Mouse (Mus musculus): Measurements from ENCODE around the gene Adgrf4. TPM values are rescaled to one million over a fixed set of nuclear protein-coding genes. Genes with fewer than 3 reads are reported as not detected.

Adgrf4 gene
- polyA plus RNA-seq, 1 experiment: not detected

- Histone ChIP-seq H3K4me1 (ENCODE audit: control insufficient read depth, insufficient read depth, low read length) (no peaks in the 10 kb centered on the region), H3K27ac (ENCODE audit: control insufficient read depth, insufficient read depth, low read depth, low read length, poor library complexity) (no peak overlapping the region), H3K4me3 (replicated peaks; ENCODE audit: control insufficient read depth, low read depth, low read length) (no peak overlapping the region)
- TF ChIP-seq POLR2A (IDR thresholded peaks at IDR 0.05; ENCODE audit: borderline replicate concordance, control insufficient read depth, low read depth, low read length) (no peak), CTCF (IDR thresholded peaks at IDR 0.05; ENCODE audit: control insufficient read depth, insufficient read depth, low read length) (no peak)
- WGBS: 76% methylated on average over 8 of the region's 8 CpGs
Observed at GRCm38 (mm10) chr17:42690531-42690930, 1.6 kb downstream of the Adgrf4 start.

DNA sequence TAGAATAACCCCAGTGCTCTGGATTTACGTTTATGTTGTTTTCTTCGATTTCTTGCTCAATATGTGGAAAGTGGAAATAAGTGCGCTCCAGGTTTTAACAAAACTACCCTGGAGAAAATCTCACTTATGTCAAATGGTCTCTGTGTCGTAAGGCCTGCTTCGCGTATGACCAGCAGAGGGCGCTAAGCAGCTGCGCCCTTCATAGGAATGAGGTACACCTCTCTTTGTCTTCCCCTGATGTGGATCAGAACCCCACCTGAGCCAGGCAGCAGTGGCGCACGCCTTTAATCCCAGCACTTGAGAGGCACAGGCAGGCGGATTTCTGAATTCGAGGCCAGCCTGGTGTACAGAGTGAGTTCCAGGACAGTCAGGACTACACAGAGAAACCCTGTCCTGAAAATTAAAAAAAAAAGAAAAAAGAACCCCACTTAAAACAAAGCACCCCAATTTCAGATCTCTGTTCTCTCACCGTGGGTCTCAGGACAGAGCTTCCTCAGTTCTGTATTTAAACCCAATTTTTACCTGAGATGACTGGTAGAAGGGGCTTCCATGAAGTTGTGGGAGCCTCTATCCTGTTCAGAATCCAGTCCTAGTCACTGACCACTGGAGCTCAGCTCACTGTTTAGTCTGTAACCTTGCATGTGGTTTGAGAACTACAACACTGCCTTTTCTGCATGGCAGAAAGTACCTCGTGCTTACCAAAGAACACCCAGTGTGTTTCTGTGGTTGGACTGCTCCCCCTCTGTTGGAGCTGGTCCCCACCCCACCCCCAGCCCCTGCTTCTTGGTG is 33.3 kb downstream of the Adgrf4 start:
- WGBS: 20% methylated on average over 14 of the region's 14 CpGs
- no peaks in the 10 kb centered on the region for H3K4me1 ChIP-seq (ENCODE audit: control insufficient read depth, insufficient read depth, low read length)
- no peak overlapping the region for H3K4me3 ChIP-seq (replicated peaks; ENCODE audit: control insufficient read depth, low read depth, low read length)
- TF ChIP-seq POLR2A (IDR thresholded peaks at IDR 0.05; ENCODE audit: borderline replicate concordance, control insufficient read depth, low read depth, low read length) (no peak), CTCF (IDR thresholded peaks at IDR 0.05; ENCODE audit: control insufficient read depth, insufficient read depth, low read length) (peak; percentile 79)
- no peak overlapping the region for H3K27ac ChIP-seq (ENCODE audit: control insufficient read depth, insufficient read depth, low read depth, low read length, poor library complexity)

GRCm38 (mm10) chr17:42643416-42643815 is 48.7 kb downstream of the Adgrf4 start:
- WGBS: 77% methylated on average over 3 of the region's 3 CpGs
- Histone ChIP-seq H3K27ac (ENCODE audit: control insufficient read depth, insufficient read depth, low read depth, low read length, poor library complexity) (no peak overlapping the region), H3K4me3 (replicated peaks; ENCODE audit: control insufficient read depth, low read depth, low read length) (no peak overlapping the region), H3K4me1 (ENCODE audit: control insufficient read depth, insufficient read depth, low read length) (no peaks in the 10 kb centered on the region)
- TF ChIP-seq POLR2A (IDR thresholded peaks at IDR 0.05; ENCODE audit: borderline replicate concordance, control insufficient read depth, low read depth, low read length): no peak
- TF ChIP-seq CTCF (IDR thresholded peaks at IDR 0.05; ENCODE audit: control insufficient read depth, insufficient read depth, low read length): no peak

DNA sequence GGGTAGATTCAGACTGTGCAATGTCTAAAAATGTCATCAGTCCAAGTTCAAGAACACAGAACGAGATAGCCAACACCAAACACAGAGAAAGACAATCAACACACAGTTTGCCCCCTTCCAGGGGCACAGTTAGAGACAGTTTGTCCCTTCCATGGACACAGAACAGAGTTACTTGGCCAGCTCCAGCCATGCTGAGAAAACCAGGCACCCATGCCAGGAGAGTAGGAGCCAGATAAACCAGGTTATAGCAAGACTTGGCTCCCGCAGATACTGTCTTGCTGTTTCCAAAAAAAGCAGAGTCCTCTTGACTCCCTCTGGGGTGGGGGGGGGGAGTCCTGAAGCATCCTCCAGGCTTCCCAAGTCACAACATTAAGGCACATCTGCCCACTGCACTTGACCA is 61.9 kb downstream of the Adgrf4 start:
- 65% methylated on average over 2 of the region's 2 CpGs for WGBS
- Histone ChIP-seq H3K27ac (ENCODE audit: control insufficient read depth, insufficient read depth, low read depth, low read length, poor library complexity) (no peak overlapping the region), H3K4me3 (replicated peaks; ENCODE audit: control insufficient read depth, low read depth, low read length) (no peak overlapping the region), H3K4me1 (ENCODE audit: control insufficient read depth, insufficient read depth, low read length) (no peaks in the 10 kb centered on the region)
- TF ChIP-seq POLR2A (IDR thresholded peaks at IDR 0.05; ENCODE audit: borderline replicate concordance, control insufficient read depth, low read depth, low read length) (no peak), CTCF (IDR thresholded peaks at IDR 0.05; ENCODE audit: control insufficient read depth, insufficient read depth, low read length) (no peak)

DNA sequence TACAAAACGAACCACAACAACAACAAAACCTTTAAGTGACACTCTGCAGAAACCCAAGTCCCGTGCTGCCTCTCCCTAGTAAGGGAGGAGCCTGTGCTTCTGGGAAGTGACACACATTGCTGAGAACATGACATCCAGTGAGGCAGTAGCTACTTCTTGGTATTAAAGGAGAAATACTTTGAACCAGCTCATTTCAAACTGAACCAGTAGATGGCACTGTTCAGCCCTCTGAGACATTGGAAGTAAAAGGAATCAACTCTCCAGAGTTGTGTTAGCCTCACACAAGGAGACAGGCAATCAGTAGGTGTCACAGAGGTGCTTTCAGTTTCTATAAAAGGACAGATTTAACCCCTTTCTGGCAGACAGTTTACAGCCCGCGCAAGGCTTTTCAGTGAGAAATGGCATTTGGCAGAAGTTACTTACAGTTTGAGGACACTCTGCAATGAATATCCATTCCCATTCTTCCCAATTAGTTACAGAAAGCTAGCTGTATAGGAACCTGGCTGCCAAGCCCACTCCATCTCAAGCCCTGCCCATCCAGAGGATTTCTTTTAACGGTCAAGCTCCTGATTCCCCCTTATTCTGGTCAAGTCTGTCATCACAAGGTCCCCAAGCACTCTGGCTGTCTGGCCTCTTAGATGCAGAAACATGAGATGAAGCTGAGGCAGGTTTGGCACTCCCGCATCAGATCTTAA is 78.9 kb downstream of the Adgrf4 start:
- 32% methylated on average over 6 of the region's 6 CpGs for WGBS
- TF ChIP-seq CTCF (IDR thresholded peaks at IDR 0.05; ENCODE audit: control insufficient read depth, insufficient read depth, low read length) (no peak), POLR2A (IDR thresholded peaks at IDR 0.05; ENCODE audit: borderline replicate concordance, control insufficient read depth, low read depth, low read length) (no peak)
- no peak overlapping the region for H3K4me3 ChIP-seq (replicated peaks; ENCODE audit: control insufficient read depth, low read depth, low read length)
- no peaks in the 10 kb centered on the region for H3K4me1 ChIP-seq (ENCODE audit: control insufficient read depth, insufficient read depth, low read length)
- H3K27ac ChIP-seq (ENCODE audit: control insufficient read depth, insufficient read depth, low read depth, low read length, poor library complexity): no peak overlapping the region

DNA sequence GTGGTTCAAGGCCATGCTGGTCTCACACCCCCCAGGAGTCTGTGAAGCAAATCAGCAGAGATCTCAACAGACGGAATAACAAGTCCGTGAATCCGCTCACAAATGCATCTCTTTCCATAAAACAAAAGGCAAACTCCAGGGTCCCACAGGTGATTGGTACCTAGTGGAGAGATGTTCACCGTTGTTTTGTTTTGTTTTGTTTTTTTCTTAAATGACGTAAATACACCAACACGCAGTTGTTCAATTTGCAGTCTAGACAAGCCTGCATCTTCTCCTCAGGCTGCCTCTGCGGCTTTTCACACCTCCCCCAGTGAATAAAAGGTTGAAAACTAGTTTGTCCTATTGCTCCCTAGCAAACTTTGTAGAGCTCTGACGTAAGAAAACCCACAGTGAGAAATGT is 80.8 kb downstream of the Adgrf4 start, which contains the start of gene Opn5:
Gene Opn5, minus strand, starts transcription at position 101 of the 400 bp plus-strand sequence.
- H3K4me3 ChIP-seq (replicated peaks; ENCODE audit: control insufficient read depth, low read depth, low read length): no peak within 1 kb of the TSS
- WGBS: 85% methylated on average over 8 of the region's 8 CpGs
- no peak within 1 kb of the TSS for H3K27ac ChIP-seq (ENCODE audit: control insufficient read depth, insufficient read depth, low read depth, low read length, poor library complexity)
- TF ChIP-seq CTCF (IDR thresholded peaks at IDR 0.05; ENCODE audit: control insufficient read depth, insufficient read depth, low read length): no peak
- no peak for TF ChIP-seq POLR2A (IDR thresholded peaks at IDR 0.05; ENCODE audit: borderline replicate concordance, control insufficient read depth, low read depth, low read length)
- H3K4me1 ChIP-seq (ENCODE audit: control insufficient read depth, insufficient read depth, low read length): no peaks in the 10 kb centered on the region

GRCm38 (mm10) chr17:42608270-42608669 is 83.8 kb downstream of the Adgrf4 start:
- H3K4me1 ChIP-seq (ENCODE audit: control insufficient read depth, insufficient read depth, low read length): no peaks in the 10 kb centered on the region
- 59% methylated on average over 3 of the region's 3 CpGs for WGBS
- no peak for TF ChIP-seq CTCF (IDR thresholded peaks at IDR 0.05; ENCODE audit: control insufficient read depth, insufficient read depth, low read length)
- TF ChIP-seq POLR2A (IDR thresholded peaks at IDR 0.05; ENCODE audit: borderline replicate concordance, control insufficient read depth, low read depth, low read length): no peak
- H3K4me3 ChIP-seq (replicated peaks; ENCODE audit: control insufficient read depth, low read depth, low read length): no peak overlapping the region
- no peak overlapping the region for H3K27ac ChIP-seq (ENCODE audit: control insufficient read depth, insufficient read depth, low read depth, low read length, poor library complexity)

Other genes with a start within 250 kb of the Adgrf4 start
- gene Opn5, start 80.9 kb downstream of the Adgrf4 start, polyA plus RNA-seq (2011; ENCODE audit: insufficient read depth, insufficient read length, low replicate concordance, missing spikeins): not detected in 2 replicates
- not detected in 2 replicates for gene Adgrf2, start 49.9 kb upstream of the Adgrf4 start, polyA plus RNA-seq (2011; ENCODE audit: insufficient read depth, insufficient read length, low replicate concordance, missing spikeins)
- 7.3 and 11.5 TPM in 2 replicates for gene Cd2ap, start 184.4 kb upstream of the Adgrf4 start, polyA plus RNA-seq (2011; ENCODE audit: insufficient read depth, insufficient read length, low replicate concordance, missing spikeins)